ENCODE assay signal across 11 mouse cellular contexts in the genomic region with DNA sequence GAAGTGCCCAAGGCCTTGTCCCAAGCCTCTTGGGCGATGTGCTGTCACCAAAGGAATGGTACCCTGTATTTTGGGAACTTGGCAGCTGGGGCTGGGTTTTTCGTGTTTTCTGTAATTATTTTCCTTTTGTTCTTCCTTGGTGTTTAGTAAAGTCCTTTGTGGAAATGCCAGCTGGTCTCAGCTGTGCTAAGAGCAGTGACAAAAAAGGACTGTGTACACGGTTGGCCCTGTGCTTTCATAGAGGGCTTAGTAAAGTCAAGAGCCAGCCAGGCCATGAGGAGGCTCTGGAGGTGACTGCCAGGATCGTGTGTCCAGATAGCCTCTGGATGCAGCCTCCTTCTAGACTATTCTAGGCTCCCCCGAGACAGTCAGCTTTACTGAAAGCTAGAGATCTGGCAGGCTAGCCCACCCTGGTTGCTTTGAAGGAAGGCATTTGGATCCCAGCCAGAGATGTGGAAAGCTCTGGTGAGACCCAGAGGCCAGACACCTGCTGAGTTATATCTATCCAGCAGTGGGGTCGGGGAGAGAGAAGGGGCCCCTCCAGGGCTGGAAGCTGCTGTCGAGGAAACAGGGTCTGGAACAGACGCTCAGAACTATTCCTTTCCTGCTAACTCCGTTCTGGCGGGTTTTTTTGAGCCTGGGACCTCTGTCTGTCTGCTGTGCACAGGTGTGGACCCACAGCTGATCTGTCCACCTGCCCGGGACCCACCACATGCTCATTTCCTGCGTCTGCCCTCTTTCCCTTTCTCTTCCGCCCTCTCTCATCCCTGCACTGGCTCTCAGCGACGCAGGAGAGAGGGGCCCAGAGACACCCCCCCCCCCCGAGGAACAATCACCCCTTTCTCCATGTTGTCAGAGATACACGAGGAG. TPM values are rescaled to one million over a fixed set of nuclear protein-coding genes. Genes with fewer than 3 reads are reported as not detected.
A peak's percentile ranks its signal among the peaks of the same experiment; 100 is the strongest.
DNase-seq lines count a peak whose midpoint lies in the region; ATAC-seq lines count a peak whose summit lies in the region.
"Had no signal": no experiment of that assay in that cellular context is flagged by ENCODE, and none has a peak within 500 bp of the region (broad histone marks: within the 10 kb centered on the region; RNA-seq: fewer than 3 reads in every experiment).

No protein-coding gene starts in this region.

- H3K36me3 ChIP-seq in intestine, embryonic 14.5 days (ENCODE audit: control insufficient read depth, insufficient read depth, low read length) = no peaks in the 10 kb centered on the region
- H3K36me3 ChIP-seq in intestine, embryonic 16.5 days (ENCODE audit: control insufficient read depth, insufficient read depth, low read length) = no peaks in the 10 kb centered on the region
- no peaks in the 10 kb centered on the region for H3K36me3 ChIP-seq in embryonic facial prominence, embryonic 10.5 days (replicated peaks)
- no peaks in the 10 kb centered on the region for H3K36me3 ChIP-seq in forebrain, embryonic 14.5 days (ENCODE audit: control insufficient read depth, insufficient read depth, low read length)
- no peaks in the 10 kb centered on the region for H3K36me3 ChIP-seq in midbrain, embryonic 11.5 days (ENCODE audit: control insufficient read depth, insufficient read depth, low read length)

- DNase-seq in intestine, embryonic 14.5 days (ENCODE audit: low spot score) = no peak
- DNase-seq in embryonic facial prominence, embryonic 10.5 days (ENCODE audit: low spot score) = no peak
- DNase-seq in forebrain, embryonic 14.5 days (ENCODE audit: low spot score) = peak; percentile 65
- no peak for DNase-seq in midbrain, embryonic 11.5 days (ENCODE audit: low spot score, missing footprints)
- no peak for DNase-seq in embryo, embryonic 11 days
- DNase-seq in left cerebral cortex, postnatal 36 days (ENCODE audit: low spot score in 2 of 2) = no peak
- no peak for DNase-seq in liver
- DNase-seq: cerebellum, adult 18-20 months; kidney, adult 2 months had no signal

- H3K4me2 ChIP-seq in intestine, embryonic 14.5 days (ENCODE audit: low read length) = 0 out of 2 replicates have a peak overlapping the region, but pooled peaks have one; percentile 16
- no peak overlapping the region for H3K4me2 ChIP-seq in intestine, embryonic 16.5 days (ENCODE audit: low read depth, low read length)
- H3K4me2 ChIP-seq in forebrain, embryonic 14.5 days (ENCODE audit: low read length) = no peak overlapping the region
- H3K4me2 ChIP-seq in midbrain, embryonic 11.5 days = peak overlapping the region; percentile 9; the same call in 1 of the 2 replicates

- H3K27me3 ChIP-seq in intestine, embryonic 14.5 days (replicated peaks; ENCODE audit: control insufficient read depth, insufficient read depth, low read length) = no peaks in the 10 kb centered on the region
- H3K27me3 ChIP-seq in intestine, embryonic 16.5 days (replicated peaks; ENCODE audit: control insufficient read depth, insufficient read depth, low read length) = no peaks in the 10 kb centered on the region
- H3K27me3 ChIP-seq in embryonic facial prominence, embryonic 10.5 days (replicated peaks; ENCODE audit: low read depth, poor library complexity, severe bottlenecking) = peaks cover 92% of the 10 kb centered on the region
- H3K27me3 ChIP-seq in forebrain, embryonic 14.5 days (replicated peaks; ENCODE audit: control insufficient read depth, insufficient read depth, low read length) = no peaks in the 10 kb centered on the region
- peaks cover 5% of the 10 kb centered on the region; the same call in 1 of the 2 replicates for H3K27me3 ChIP-seq in midbrain, embryonic 11.5 days (ENCODE audit: control insufficient read depth, insufficient read depth, low read length)

- intact Hi-C loops in left cerebral cortex, postnatal 36 days (cut with DNase I) = no loop called here

- ATAC-seq in intestine, embryonic 14.5 days (replicated peaks; ENCODE audit: low FRiP score, low TSS enrichment, low read depth) = peak; percentile 30; the same call in 1 of the 2 replicates
- ATAC-seq in intestine, embryonic 16.5 days = no peak
- peak; percentile 27; the same call in 1 of the 2 replicates for ATAC-seq in forebrain, embryonic 14.5 days
- no peak; the same call in 1 of the 2 replicates for ATAC-seq in midbrain, embryonic 11.5 days (ENCODE audit: low FRiP score)

- no peak overlapping the region for H3K27ac ChIP-seq in intestine, embryonic 14.5 days (ENCODE audit: low read depth)
- no peak overlapping the region for H3K27ac ChIP-seq in intestine, embryonic 16.5 days (ENCODE audit: low read length)
- H3K27ac ChIP-seq in embryonic facial prominence, embryonic 10.5 days (replicated peaks) = peak overlapping the region; percentile 1; the same call in 1 of the 2 replicates
- H3K27ac ChIP-seq in forebrain, embryonic 14.5 days (ENCODE audit: low read depth, low read length) = no peak overlapping the region; the same call in 1 of the 2 replicates
- no peak overlapping the region for H3K27ac ChIP-seq in midbrain, embryonic 11.5 days (ENCODE audit: low read depth, low read length)

- H3K9me3 ChIP-seq in intestine, embryonic 14.5 days (ENCODE audit: control insufficient read depth, low read length) = no peaks in the 10 kb centered on the region
- no peaks in the 10 kb centered on the region for H3K9me3 ChIP-seq in intestine, embryonic 16.5 days (ENCODE audit: control insufficient read depth, low read length)
- H3K9me3 ChIP-seq in embryonic facial prominence, embryonic 10.5 days = no peaks in the 10 kb centered on the region
- no peaks in the 10 kb centered on the region for H3K9me3 ChIP-seq in forebrain, embryonic 14.5 days (replicated peaks; ENCODE audit: control insufficient read depth, low read length)
- no peaks in the 10 kb centered on the region for H3K9me3 ChIP-seq in midbrain, embryonic 11.5 days (ENCODE audit: control insufficient read depth, low read length)

- H3K4me3 ChIP-seq in intestine, embryonic 14.5 days (ENCODE audit: low read depth, low read length) = no peak overlapping the region
- no peak overlapping the region for H3K4me3 ChIP-seq in intestine, embryonic 16.5 days (ENCODE audit: low read length)
- peak overlapping the region; percentile 11 for H3K4me3 ChIP-seq in embryonic facial prominence, embryonic 10.5 days
- no peak overlapping the region for H3K4me3 ChIP-seq in forebrain, embryonic 14.5 days (ENCODE audit: low read depth, low read length)
- no peak overlapping the region for H3K4me3 ChIP-seq in midbrain, embryonic 11.5 days (ENCODE audit: low read depth, low read length)

- peaks cover 33% of the 10 kb centered on the region for H3K4me1 ChIP-seq in intestine, embryonic 14.5 days (replicated peaks; ENCODE audit: control insufficient read depth, insufficient read depth, low read length)
- H3K4me1 ChIP-seq in intestine, embryonic 16.5 days (ENCODE audit: control insufficient read depth, insufficient read depth, low read length) = peaks cover 17% of the 10 kb centered on the region
- peaks cover 50% of the 10 kb centered on the region for H3K4me1 ChIP-seq in embryonic facial prominence, embryonic 10.5 days
- peaks cover 23% of the 10 kb centered on the region for H3K4me1 ChIP-seq in forebrain, embryonic 14.5 days (ENCODE audit: control insufficient read depth, insufficient read depth, low read length)
- H3K4me1 ChIP-seq in midbrain, embryonic 11.5 days (ENCODE audit: control insufficient read depth, insufficient read depth, low read length) = peaks cover 16% of the 10 kb centered on the region

- 24% methylated on average over 14 of the region's 17 CpGs for WGBS in intestine, embryonic 14.5 days
- 28% methylated on average over 17 of the region's 17 CpGs for WGBS in intestine, embryonic 16.5 days
- 38% methylated on average over 17 of the region's 17 CpGs for WGBS in embryonic facial prominence, embryonic 10.5 days
- 24% methylated on average over 17 of the region's 17 CpGs for WGBS in forebrain, embryonic 14.5 days
- 40% methylated on average over 14 of the region's 17 CpGs for WGBS in midbrain, embryonic 11.5 days

- H3K9ac ChIP-seq in intestine, embryonic 14.5 days (ENCODE audit: low read length) = no peak overlapping the region
- H3K9ac ChIP-seq in intestine, embryonic 16.5 days (ENCODE audit: low read depth, low read length) = no peak overlapping the region
- 0 out of 2 replicates have a peak overlapping the region, but pooled peaks have one; percentile 29 for H3K9ac ChIP-seq in forebrain, embryonic 14.5 days (ENCODE audit: low read length)
- H3K9ac ChIP-seq in midbrain, embryonic 11.5 days (ENCODE audit: low read length) = 0 out of 2 replicates have a peak overlapping the region, but pooled peaks have one; percentile 20

RNA-seq across cellular contexts. Expression of a gene that starts 4.1 kb away (rescaled TPM):
- 19.2 and 20.4 TPM in 2 replicates for polyA plus RNA-seq in intestine, embryonic 14.5 days (2014; fragmentation: Nextera tagmentation; extraction: Ambion mirVana)
- polyA plus RNA-seq in intestine, embryonic 16.5 days (2015; fragmentation: Nextera tagmentation; extraction: Ambion mirVana) = 12.4 and 14.0 TPM in 2 replicates
- 9.3 and 9.8 TPM in 2 replicates for polyA plus RNA-seq in embryonic facial prominence, embryonic 10.5 days (2016; fragmentation: Nextera tagmentation; extraction: Ambion mirVana)
- 6.7 and 7.2 TPM in 2 replicates for polyA plus RNA-seq in forebrain, embryonic 14.5 days (2014; fragmentation: Nextera tagmentation; extraction: Ambion mirVana)
- polyA plus RNA-seq in midbrain, embryonic 11.5 days (2014; fragmentation: Nextera tagmentation; extraction: Ambion mirVana) = 2.5 and 2.9 TPM in 2 replicates
- total RNA-seq in left cerebral cortex, postnatal 36 days (2021) = 1 to 10 TPM; 2.7 to 2.8 TPM
- total RNA-seq: megakaryocyte-erythroid progenitor cell, adult 5-6 weeks had no signal

RNA-seq across cellular contexts. Expression of a gene that starts 30.6 kb away (rescaled TPM):
- 2.9 TPM in 2 replicates for polyA plus RNA-seq in intestine, embryonic 14.5 days (2014; fragmentation: Nextera tagmentation; extraction: Ambion mirVana)
- polyA plus RNA-seq in intestine, embryonic 16.5 days (2015; fragmentation: Nextera tagmentation; extraction: Ambion mirVana) = 2.4 TPM in 2 replicates
- 2.0 and 2.2 TPM in 2 replicates for polyA plus RNA-seq in embryonic facial prominence, embryonic 10.5 days (2016; fragmentation: Nextera tagmentation; extraction: Ambion mirVana)
- polyA plus RNA-seq in forebrain, embryonic 14.5 days (2014; fragmentation: Nextera tagmentation; extraction: Ambion mirVana) = 11.7 and 16.6 TPM in 2 replicates
- polyA plus RNA-seq in midbrain, embryonic 11.5 days (2014; fragmentation: Nextera tagmentation; extraction: Ambion mirVana) = 1.9 and 2.1 TPM in 2 replicates
- 10 to 100 TPM; 35.8 to 39.1 TPM for total RNA-seq in left cerebral cortex, postnatal 36 days (2021)
- total RNA-seq: megakaryocyte-erythroid progenitor cell, adult 5-6 weeks had no signal

RNA-seq across cellular contexts. Expression of a gene that starts 37.6 kb away (rescaled TPM):
- 83.5 and 86.2 TPM in 2 replicates for polyA plus RNA-seq in intestine, embryonic 14.5 days (2014; fragmentation: Nextera tagmentation; extraction: Ambion mirVana)
- 67.6 and 74.8 TPM in 2 replicates for polyA plus RNA-seq in intestine, embryonic 16.5 days (2015; fragmentation: Nextera tagmentation; extraction: Ambion mirVana)
- 119 and 122 TPM in 2 replicates for polyA plus RNA-seq in embryonic facial prominence, embryonic 10.5 days (2016; fragmentation: Nextera tagmentation; extraction: Ambion mirVana)
- polyA plus RNA-seq in forebrain, embryonic 14.5 days (2014; fragmentation: Nextera tagmentation; extraction: Ambion mirVana) = 95.5 and 102 TPM in 2 replicates
- polyA plus RNA-seq in midbrain, embryonic 11.5 days (2014; fragmentation: Nextera tagmentation; extraction: Ambion mirVana) = 91.5 and 93.6 TPM in 2 replicates
- total RNA-seq in left cerebral cortex, postnatal 36 days (2021) = 10 to 100 TPM; 63.0 to 76.6 TPM

Comparison
In these comparisons a context has a peak if more than half of its experiments do, and no peak if none do; other contexts are left out.
1. ATAC-seq: peak in intestine, embryonic 14.5 days (single experiment) and forebrain, embryonic 14.5 days (single experiment); none in intestine, embryonic 16.5 days (single experiment) and midbrain, embryonic 11.5 days (single experiment).
2. H3K4me2 ChIP-seq: peak in intestine, embryonic 14.5 days (single experiment) and midbrain, embryonic 11.5 days (single experiment); none in intestine, embryonic 16.5 days (single experiment) and forebrain, embryonic 14.5 days (single experiment).
3. H3K9ac ChIP-seq: peak in forebrain, embryonic 14.5 days (single experiment) and midbrain, embryonic 11.5 days (single experiment); none in intestine, embryonic 14.5 days (single experiment) and intestine, embryonic 16.5 days (single experiment).